Comparison of ENCODE assay signal across 8 mouse cellular contexts in the genomic region with DNA sequence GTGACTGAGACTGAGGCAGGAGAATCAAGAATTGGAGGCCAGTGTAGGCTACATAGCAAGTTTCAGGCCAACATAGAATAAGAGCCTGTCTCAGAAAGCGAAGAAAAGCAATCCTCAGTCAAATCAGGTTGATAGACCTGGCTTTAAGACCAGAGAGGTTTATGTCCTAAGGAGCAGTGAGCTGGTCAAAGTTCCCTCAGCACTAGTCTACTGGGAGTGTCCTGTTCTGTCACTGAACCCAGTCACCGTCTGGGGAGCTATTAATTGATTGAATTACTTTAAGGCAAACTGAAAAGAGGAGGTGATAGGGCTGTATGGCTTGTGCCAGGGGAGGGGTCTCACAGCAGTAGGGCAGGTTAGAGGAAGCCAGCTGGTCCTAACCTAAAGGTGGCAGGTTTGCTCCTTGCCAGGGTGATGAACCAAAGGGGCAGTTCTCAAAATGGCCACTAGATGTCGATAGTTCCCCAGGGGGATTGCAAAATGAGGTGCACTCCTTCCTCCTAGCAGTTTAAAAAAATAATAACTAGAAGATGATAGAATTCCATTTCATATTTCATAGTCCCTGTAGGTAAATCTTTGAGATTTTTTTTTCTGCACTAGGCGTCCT. TPM values are rescaled to one million over a fixed set of nuclear protein-coding genes. Genes with fewer than 3 reads are reported as not detected.
DNase-seq lines count a peak whose midpoint lies in the region; ATAC-seq and TF ChIP-seq lines count a peak whose summit lies in the region.

No protein-coding gene starts in this region.

- H3K4me2 ChIP-seq in midbrain, embryonic 16.5 days (ENCODE audit: low read length) = no peak overlapping the region
- H3K4me2 ChIP-seq in embryonic facial prominence, embryonic 11.5 days (ENCODE audit: low read depth, low read length) = no peak overlapping the region
- H3K4me2 ChIP-seq in intestine, postnatal 0 days (replicated peaks; ENCODE audit: low read depth) = no peak overlapping the region; the same call in 1 of the 2 replicates
- no peak overlapping the region for H3K4me2 ChIP-seq in limb, embryonic 12.5 days

- peaks cover 80% of the 10 kb centered on the region for H3K36me3 ChIP-seq in midbrain, embryonic 10.5 days
- H3K36me3 ChIP-seq in midbrain, embryonic 16.5 days (ENCODE audit: control insufficient read depth, insufficient read depth, low read length) = peaks cover 24% of the 10 kb centered on the region
- no peaks in the 10 kb centered on the region; the same call in none of the 2 replicates for H3K36me3 ChIP-seq in embryonic facial prominence, embryonic 11.5 days (replicated peaks; ENCODE audit: control insufficient read depth, insufficient read depth, low read depth, low read length)
- H3K36me3 ChIP-seq in intestine, postnatal 0 days (ENCODE audit: control insufficient read depth, insufficient read depth) = peaks cover 61% of the 10 kb centered on the region
- H3K36me3 ChIP-seq in limb, embryonic 12.5 days = peaks cover 80% of the 10 kb centered on the region

- TF ChIP-seq CTCF in intestine, postnatal 0 days (IDR thresholded peaks at IDR 0.05; ENCODE audit: low read depth) = peak; percentile 98

- no peak overlapping the region for H3K27ac ChIP-seq in midbrain, embryonic 10.5 days (replicated peaks)
- H3K27ac ChIP-seq in midbrain, embryonic 16.5 days (ENCODE audit: low read length) = no peak overlapping the region
- H3K27ac ChIP-seq in embryonic facial prominence, embryonic 11.5 days (replicated peaks; ENCODE audit: low read depth, low read length) = no peak overlapping the region
- peak overlapping the region; percentile 6; the same call in 1 of the 2 replicates for H3K27ac ChIP-seq in intestine, postnatal 0 days (ENCODE audit: low read depth, low read length)
- H3K27ac ChIP-seq in limb, embryonic 12.5 days = no peak overlapping the region

- 46% methylated on average over 4 of the region's 4 CpGs for WGBS in midbrain, embryonic 10.5 days
- WGBS in midbrain, embryonic 16.5 days = 45% methylated on average over 4 of the region's 4 CpGs
- 42% methylated on average over 4 of the region's 4 CpGs for WGBS in embryonic facial prominence, embryonic 11.5 days
- WGBS in intestine, postnatal 0 days = 24% methylated on average over 4 of the region's 4 CpGs
- WGBS in limb, embryonic 12.5 days = 46% methylated on average over 4 of the region's 4 CpGs

- no peak overlapping the region for H3K4me3 ChIP-seq in midbrain, embryonic 10.5 days
- no peak overlapping the region for H3K4me3 ChIP-seq in midbrain, embryonic 16.5 days (ENCODE audit: low read depth, low read length)
- no peak overlapping the region for H3K4me3 ChIP-seq in embryonic facial prominence, embryonic 11.5 days (ENCODE audit: low read depth, low read length)
- no peak overlapping the region for H3K4me3 ChIP-seq in intestine, postnatal 0 days (ENCODE audit: low read depth, low read length)
- no peak overlapping the region for H3K4me3 ChIP-seq in limb, embryonic 12.5 days (replicated peaks)

- H3K27me3 ChIP-seq in midbrain, embryonic 10.5 days (ENCODE audit: low read depth, poor library complexity, severe bottlenecking) = peaks cover 13% of the 10 kb centered on the region; the same call in 1 of the 2 replicates
- H3K27me3 ChIP-seq in midbrain, embryonic 16.5 days (ENCODE audit: control insufficient read depth, insufficient read depth, low read depth, low read length) = no peaks in the 10 kb centered on the region
- H3K27me3 ChIP-seq in embryonic facial prominence, embryonic 11.5 days (ENCODE audit: control insufficient read depth, insufficient read depth, low read length) = no peaks in the 10 kb centered on the region
- no peaks in the 10 kb centered on the region for H3K27me3 ChIP-seq in intestine, postnatal 0 days (replicated peaks; ENCODE audit: control insufficient read depth, insufficient read depth, low read length)
- no peaks in the 10 kb centered on the region for H3K27me3 ChIP-seq in limb, embryonic 12.5 days

- no peak for ATAC-seq in midbrain, embryonic 16.5 days
- ATAC-seq in embryonic facial prominence, embryonic 11.5 days (replicated peaks; ENCODE audit: insufficient number of reproducible peaks, low FRiP score, low TSS enrichment, low read depth) = no peak
- peak; percentile 32; the same call in 1 of the 2 replicates for ATAC-seq in intestine, postnatal 0 days
- ATAC-seq in limb, embryonic 12.5 days (ENCODE audit: insufficient number of reproducible peaks, insufficient read depth, low FRiP score, low TSS enrichment, low read depth) = 0 out of 2 replicates have a peak, but pooled peaks have one; percentile 24

- DNase-seq in midbrain, embryonic 10.5 days (ENCODE audit: low spot score) = peak; percentile 65
- peak; percentile 65 for DNase-seq in adrenal gland, postnatal 25 days
- DNase-seq in embryonic facial prominence, embryonic 11.5 days (ENCODE audit: low spot score) = peak; percentile 77
- DNase-seq in natural killer cell, adult 2 months (ENCODE audit: low spot score in 2 of 2) = peak; percentile 66 to 83
- DNase-seq in thymus, postnatal 0 days (ENCODE audit: low spot score) = peak; percentile 85

- peaks cover 7% of the 10 kb centered on the region for H3K4me1 ChIP-seq in midbrain, embryonic 10.5 days
- no peaks in the 10 kb centered on the region for H3K4me1 ChIP-seq in midbrain, embryonic 16.5 days (ENCODE audit: control insufficient read depth, insufficient read depth, low read length)
- no peaks in the 10 kb centered on the region for H3K4me1 ChIP-seq in embryonic facial prominence, embryonic 11.5 days (ENCODE audit: control insufficient read depth, insufficient read depth, low read length)
- peaks cover 3% of the 10 kb centered on the region for H3K4me1 ChIP-seq in intestine, postnatal 0 days (replicated peaks; ENCODE audit: control insufficient read depth, insufficient read depth, low read length)
- no peaks in the 10 kb centered on the region for H3K4me1 ChIP-seq in limb, embryonic 12.5 days (replicated peaks)

- no peaks in the 10 kb centered on the region for H3K9me3 ChIP-seq in midbrain, embryonic 10.5 days (replicated peaks)
- no peaks in the 10 kb centered on the region for H3K9me3 ChIP-seq in midbrain, embryonic 16.5 days (replicated peaks; ENCODE audit: control insufficient read depth, low read length, poor library complexity, severe bottlenecking)
- H3K9me3 ChIP-seq in embryonic facial prominence, embryonic 11.5 days (replicated peaks; ENCODE audit: control insufficient read depth, low read length) = no peaks in the 10 kb centered on the region
- no peaks in the 10 kb centered on the region for H3K9me3 ChIP-seq in intestine, postnatal 0 days (ENCODE audit: control insufficient read depth)
- H3K9me3 ChIP-seq in limb, embryonic 12.5 days = no peaks in the 10 kb centered on the region

- H3K9ac ChIP-seq in midbrain, embryonic 16.5 days (ENCODE audit: low read depth, low read length) = no peak overlapping the region
- no peak overlapping the region for H3K9ac ChIP-seq in embryonic facial prominence, embryonic 11.5 days (replicated peaks; ENCODE audit: low read length)
- H3K9ac ChIP-seq in intestine, postnatal 0 days (ENCODE audit: low read depth, low read length) = no peak overlapping the region
- no peak overlapping the region for H3K9ac ChIP-seq in limb, embryonic 12.5 days (replicated peaks)

RNA-seq across cellular contexts. Expression of gene Nans, which starts 8.3 kb away (rescaled TPM):
- polyA plus RNA-seq in midbrain, embryonic 10.5 days (2016; fragmentation: Nextera tagmentation; extraction: Ambion mirVana) = 77.1 and 80.6 TPM in 2 replicates
- 66.9 and 71.7 TPM in 2 replicates for polyA plus RNA-seq in midbrain, embryonic 16.5 days (2015; fragmentation: Nextera tagmentation; extraction: Ambion mirVana)
- total RNA-seq in adrenal gland, postnatal 25 days (2021) = 35.0 and 38.5 TPM in 2 replicates
- 90.3 and 97.6 TPM in 2 replicates for polyA plus RNA-seq in embryonic facial prominence, embryonic 11.5 days (2014; fragmentation: Nextera tagmentation; extraction: Ambion mirVana)
- 67.4 and 81.3 TPM in 2 replicates for polyA plus RNA-seq in intestine, postnatal 0 days (2015; fragmentation: Nextera tagmentation; extraction: Ambion mirVana)
- 91.0 and 91.7 TPM in 2 replicates for polyA plus RNA-seq in limb, embryonic 12.5 days (2016; fragmentation: Nextera tagmentation; extraction: Ambion mirVana)
- polyA plus RNA-seq in thymus, postnatal 0 days (2015; fragmentation: Nextera tagmentation; extraction: Ambion mirVana) = 111 and 114 TPM in 2 replicates

RNA-seq across cellular contexts. Expression of gene Trim14, which starts 38.6 kb away (rescaled TPM):
- 0.62 and 0.63 TPM in 2 replicates for polyA plus RNA-seq in midbrain, embryonic 10.5 days (2016; fragmentation: Nextera tagmentation; extraction: Ambion mirVana)
- 0.81 and 0.95 TPM in 2 replicates for polyA plus RNA-seq in midbrain, embryonic 16.5 days (2015; fragmentation: Nextera tagmentation; extraction: Ambion mirVana)
- total RNA-seq in adrenal gland, postnatal 25 days (2021) = 3.3 and 5.1 TPM in 2 replicates
- 2.0 and 2.7 TPM in 2 replicates for polyA plus RNA-seq in embryonic facial prominence, embryonic 11.5 days (2014; fragmentation: Nextera tagmentation; extraction: Ambion mirVana)
- 14.1 and 15.7 TPM in 2 replicates for polyA plus RNA-seq in intestine, postnatal 0 days (2015; fragmentation: Nextera tagmentation; extraction: Ambion mirVana)
- polyA plus RNA-seq in limb, embryonic 12.5 days (2016; fragmentation: Nextera tagmentation; extraction: Ambion mirVana) = 0.43 and 1.3 TPM in 2 replicates
- polyA plus RNA-seq in thymus, postnatal 0 days (2015; fragmentation: Nextera tagmentation; extraction: Ambion mirVana) = 19.8 and 22.4 TPM in 2 replicates

RNA-seq across cellular contexts. Expression of gene Anp32b, which starts 46.7 kb away (rescaled TPM):
- polyA plus RNA-seq in midbrain, embryonic 10.5 days (2016; fragmentation: Nextera tagmentation; extraction: Ambion mirVana) = 345 and 414 TPM in 2 replicates
- 62.6 and 70.0 TPM in 2 replicates for polyA plus RNA-seq in midbrain, embryonic 16.5 days (2015; fragmentation: Nextera tagmentation; extraction: Ambion mirVana)
- total RNA-seq in adrenal gland, postnatal 25 days (2021) = 140 and 161 TPM in 2 replicates
- polyA plus RNA-seq in embryonic facial prominence, embryonic 11.5 days (2014; fragmentation: Nextera tagmentation; extraction: Ambion mirVana) = 327 and 354 TPM in 2 replicates
- polyA plus RNA-seq in intestine, postnatal 0 days (2015; fragmentation: Nextera tagmentation; extraction: Ambion mirVana) = 98.5 and 105 TPM in 2 replicates
- 362 and 372 TPM in 2 replicates for polyA plus RNA-seq in limb, embryonic 12.5 days (2016; fragmentation: Nextera tagmentation; extraction: Ambion mirVana)
- 356 and 374 TPM in 2 replicates for polyA plus RNA-seq in thymus, postnatal 0 days (2015; fragmentation: Nextera tagmentation; extraction: Ambion mirVana)

Comparison
In these comparisons a context has a peak if more than half of its experiments do, and no peak if none do; other contexts are left out.
1. ATAC-seq: peak in intestine, postnatal 0 days (single experiment) and limb, embryonic 12.5 days (single experiment); none in midbrain, embryonic 16.5 days (single experiment) and embryonic facial prominence, embryonic 11.5 days (single experiment).
2. Peak in every context shown above with its lines, with median percentiles within 50 percentile points of each other: DNase-seq.